Mouse (Mus musculus): ENCODE results near the gene Kif26b. TPM values are rescaled to one million over a fixed set of nuclear protein-coding genes. Genes with fewer than 3 reads are reported as not detected.

The Kif26b gene
- polyA plus RNA-seq, 1 experiment from 2014 or later = 8.7 TPM

- Histone ChIP-seq H3K36me3 (ENCODE audit: control insufficient read depth, insufficient read depth, low read length) (no peaks in the 10 kb centered on the region), H3K27me3 (replicated peaks; ENCODE audit: control insufficient read depth, insufficient read depth, low read length) (no peaks in the 10 kb centered on the region), H3K4me1 (ENCODE audit: control insufficient read depth, insufficient read depth, low read depth, low read length) (peaks cover 5% of the 10 kb centered on the region), H3K9me3 (ENCODE audit: control insufficient read depth, low read length) (no peaks in the 10 kb centered on the region; the same call in 1 of the 2 replicates), H3K27ac (ENCODE audit: low read depth, low read length) (no peak overlapping the region), H3K4me3 (ENCODE audit: low read length) (no peak overlapping the region), H3K4me2 (ENCODE audit: low read length) (no peak overlapping the region), H3K9ac (ENCODE audit: low read depth, low read length) (no peak overlapping the region)
- ATAC-seq = peak; percentile 48
- WGBS = 41% methylated on average over 8 of the region's 8 CpGs
Observed at GRCm38 (mm10) chr1:178609151-178609775, 80.3 kb downstream of the Kif26b start.

DNA sequence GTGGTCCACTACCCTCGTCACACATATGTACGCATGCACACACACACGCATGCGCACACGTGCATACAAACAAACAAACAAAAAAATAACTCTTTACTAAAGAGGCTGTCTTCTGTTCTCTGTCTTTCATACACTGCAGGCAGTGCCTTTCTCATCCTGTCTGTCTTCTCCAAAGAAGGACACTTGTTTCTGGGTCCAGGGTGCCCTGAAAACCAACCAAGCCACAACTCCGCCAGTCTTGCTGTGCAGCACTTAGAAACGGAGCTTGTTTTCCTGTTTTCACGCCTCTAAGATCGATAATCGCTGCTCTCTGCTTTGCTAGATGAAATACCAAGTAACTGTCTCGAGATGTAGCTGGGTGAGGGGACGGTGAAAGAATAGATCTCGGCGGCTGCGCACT lies 82.6 kb downstream of the Kif26b start:
- Histone ChIP-seq H3K9me3 (ENCODE audit: control insufficient read depth, low read length) (no peaks in the 10 kb centered on the region), H3K27ac (ENCODE audit: low read depth, low read length) (no peak overlapping the region), H3K27me3 (replicated peaks; ENCODE audit: control insufficient read depth, insufficient read depth, low read length) (no peaks in the 10 kb centered on the region), H3K36me3 (ENCODE audit: control insufficient read depth, insufficient read depth, low read length) (no peaks in the 10 kb centered on the region), H3K4me1 (ENCODE audit: control insufficient read depth, insufficient read depth, low read depth, low read length) (peaks cover 5% of the 10 kb centered on the region), H3K4me2 (ENCODE audit: low read length) (no peak overlapping the region), H3K9ac (ENCODE audit: low read depth, low read length) (peak overlapping the region; percentile 35; the same call in 1 of the 2 replicates), H3K4me3 (ENCODE audit: low read length) (no peak overlapping the region)
- 81% methylated on average over 15 of the region's 15 CpGs for WGBS
- no peak for ATAC-seq

DNA sequence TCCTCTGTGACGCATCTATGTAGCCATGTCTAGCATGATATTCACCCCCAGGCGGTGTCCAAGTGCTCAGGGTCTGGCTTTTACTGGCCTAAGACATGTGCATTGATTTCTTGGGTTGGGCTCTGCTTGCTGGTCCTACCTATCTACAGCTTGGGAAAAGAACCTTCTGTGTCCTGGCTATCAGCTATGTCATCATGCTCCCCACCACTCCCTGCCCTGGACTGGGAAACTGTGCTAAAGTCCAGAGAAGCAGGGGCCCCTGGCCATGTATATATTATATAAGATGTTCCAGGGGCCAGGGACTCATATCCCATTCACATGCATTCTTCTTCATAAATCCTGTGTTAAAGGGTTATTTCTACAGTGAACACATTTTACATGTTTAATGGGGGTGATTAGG lies 92.4 kb downstream of the Kif26b start:
- no peak overlapping the region for H3K27ac ChIP-seq (ENCODE audit: low read depth, low read length)
- H3K9ac ChIP-seq (ENCODE audit: low read depth, low read length) = no peak overlapping the region
- ATAC-seq = no peak
- H3K9me3 ChIP-seq (ENCODE audit: control insufficient read depth, low read length) = no peaks in the 10 kb centered on the region
- H3K4me3 ChIP-seq (ENCODE audit: low read length) = no peak overlapping the region
- no peak overlapping the region for H3K4me2 ChIP-seq (ENCODE audit: low read length)
- 94% methylated on average over 2 of the region's 2 CpGs for WGBS
- H3K36me3 ChIP-seq (ENCODE audit: control insufficient read depth, insufficient read depth, low read length) = no peaks in the 10 kb centered on the region
- H3K27me3 ChIP-seq (replicated peaks; ENCODE audit: control insufficient read depth, insufficient read depth, low read length) = no peaks in the 10 kb centered on the region
- H3K4me1 ChIP-seq (ENCODE audit: control insufficient read depth, insufficient read depth, low read depth, low read length) = no peaks in the 10 kb centered on the region

GRCm38 (mm10) chr1:178623889-178624288 lies 95.0 kb downstream of the Kif26b start:
- Histone ChIP-seq H3K4me3 (ENCODE audit: low read length) (no peak overlapping the region), H3K9me3 (ENCODE audit: control insufficient read depth, low read length) (no peaks in the 10 kb centered on the region), H3K27me3 (replicated peaks; ENCODE audit: control insufficient read depth, insufficient read depth, low read length) (no peaks in the 10 kb centered on the region), H3K9ac (ENCODE audit: low read depth, low read length) (no peak overlapping the region), H3K36me3 (ENCODE audit: control insufficient read depth, insufficient read depth, low read length) (no peaks in the 10 kb centered on the region), H3K4me2 (ENCODE audit: low read length) (no peak overlapping the region), H3K27ac (ENCODE audit: low read depth, low read length) (no peak overlapping the region), H3K4me1 (ENCODE audit: control insufficient read depth, insufficient read depth, low read depth, low read length) (peaks cover 6% of the 10 kb centered on the region)
- 66% methylated on average over 9 of the region's 9 CpGs for WGBS
- no peak for ATAC-seq

DNA sequence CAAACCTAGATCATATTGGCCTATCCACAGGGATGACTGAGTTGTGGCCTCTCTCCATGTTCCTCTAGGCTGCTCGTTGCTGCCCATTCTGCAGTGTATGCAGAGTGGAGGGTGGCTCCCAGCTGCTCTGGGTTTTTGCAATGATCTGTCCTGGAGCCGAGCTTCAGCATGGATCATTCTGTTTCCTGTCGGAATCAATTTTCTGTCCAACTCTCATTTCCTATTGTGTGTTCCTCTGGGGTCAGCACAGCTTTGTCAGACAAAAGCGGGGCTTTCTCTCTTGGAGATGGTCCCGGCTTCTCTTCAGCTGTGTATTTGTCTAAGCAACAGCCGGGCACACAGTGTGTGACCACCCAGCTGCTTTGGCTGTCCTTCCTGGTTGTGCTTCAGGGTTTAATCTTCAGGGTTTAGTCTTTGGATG lies 98.0 kb downstream of the Kif26b start:
- Histone ChIP-seq H3K9me3 (ENCODE audit: control insufficient read depth, low read length) (no peaks in the 10 kb centered on the region), H3K36me3 (ENCODE audit: control insufficient read depth, insufficient read depth, low read length) (no peaks in the 10 kb centered on the region), H3K4me2 (ENCODE audit: low read length) (no peak overlapping the region), H3K4me1 (ENCODE audit: control insufficient read depth, insufficient read depth, low read depth, low read length) (peaks cover 6% of the 10 kb centered on the region), H3K4me3 (ENCODE audit: low read length) (no peak overlapping the region), H3K27me3 (replicated peaks; ENCODE audit: control insufficient read depth, insufficient read depth, low read length) (no peaks in the 10 kb centered on the region), H3K9ac (ENCODE audit: low read depth, low read length) (no peak overlapping the region), H3K27ac (ENCODE audit: low read depth, low read length) (peak overlapping the region; percentile 52)
- ATAC-seq = peak; percentile 72
- WGBS = 32% methylated on average over 6 of the region's 6 CpGs

GRCm38 (mm10) chr1:178630042-178630441 lies 101.1 kb downstream of the Kif26b start:
- H3K27ac ChIP-seq (ENCODE audit: low read depth, low read length) = no peak overlapping the region
- no peaks in the 10 kb centered on the region for H3K9me3 ChIP-seq (ENCODE audit: control insufficient read depth, low read length)
- no peak overlapping the region for H3K4me2 ChIP-seq (ENCODE audit: low read length)
- 92% methylated on average over 5 of the region's 5 CpGs for WGBS
- H3K27me3 ChIP-seq (replicated peaks; ENCODE audit: control insufficient read depth, insufficient read depth, low read length) = no peaks in the 10 kb centered on the region
- H3K4me3 ChIP-seq (ENCODE audit: low read length) = no peak overlapping the region
- no peaks in the 10 kb centered on the region for H3K36me3 ChIP-seq (ENCODE audit: control insufficient read depth, insufficient read depth, low read length)
- no peak overlapping the region for H3K9ac ChIP-seq (ENCODE audit: low read depth, low read length)
- H3K4me1 ChIP-seq (ENCODE audit: control insufficient read depth, insufficient read depth, low read depth, low read length) = peaks cover 11% of the 10 kb centered on the region
- no peak for ATAC-seq

DNA sequence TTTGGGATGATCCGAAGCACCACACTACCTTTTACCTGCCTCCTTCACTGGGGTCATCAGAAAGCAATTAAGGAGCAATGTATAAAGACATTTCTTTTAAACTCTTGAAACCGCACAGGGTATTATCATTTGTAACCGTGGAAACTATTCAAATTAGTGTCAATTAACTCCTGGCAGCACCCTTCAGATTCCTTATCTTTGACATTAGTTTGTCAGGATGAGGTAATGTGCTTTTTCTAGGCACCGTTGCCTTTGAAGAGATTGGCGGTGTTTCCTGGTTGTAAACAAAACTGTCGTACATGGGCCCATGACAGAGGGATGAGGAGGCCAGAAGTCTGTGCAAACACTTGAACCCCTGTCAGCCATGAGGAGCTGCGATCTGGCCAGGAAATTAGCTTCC lies 102.9 kb downstream of the Kif26b start:
- no peaks in the 10 kb centered on the region for H3K27me3 ChIP-seq (replicated peaks; ENCODE audit: control insufficient read depth, insufficient read depth, low read length)
- H3K4me2 ChIP-seq (ENCODE audit: low read length) = no peak overlapping the region
- ATAC-seq = no peak
- H3K27ac ChIP-seq (ENCODE audit: low read depth, low read length) = no peak overlapping the region
- no peaks in the 10 kb centered on the region for H3K9me3 ChIP-seq (ENCODE audit: control insufficient read depth, low read length)
- peaks cover 9% of the 10 kb centered on the region for H3K4me1 ChIP-seq (ENCODE audit: control insufficient read depth, insufficient read depth, low read depth, low read length)
- H3K36me3 ChIP-seq (ENCODE audit: control insufficient read depth, insufficient read depth, low read length) = no peaks in the 10 kb centered on the region
- H3K4me3 ChIP-seq (ENCODE audit: low read length) = no peak overlapping the region
- WGBS = 49% methylated on average over 7 of the region's 7 CpGs
- H3K9ac ChIP-seq (ENCODE audit: low read depth, low read length) = no peak overlapping the region

DNA sequence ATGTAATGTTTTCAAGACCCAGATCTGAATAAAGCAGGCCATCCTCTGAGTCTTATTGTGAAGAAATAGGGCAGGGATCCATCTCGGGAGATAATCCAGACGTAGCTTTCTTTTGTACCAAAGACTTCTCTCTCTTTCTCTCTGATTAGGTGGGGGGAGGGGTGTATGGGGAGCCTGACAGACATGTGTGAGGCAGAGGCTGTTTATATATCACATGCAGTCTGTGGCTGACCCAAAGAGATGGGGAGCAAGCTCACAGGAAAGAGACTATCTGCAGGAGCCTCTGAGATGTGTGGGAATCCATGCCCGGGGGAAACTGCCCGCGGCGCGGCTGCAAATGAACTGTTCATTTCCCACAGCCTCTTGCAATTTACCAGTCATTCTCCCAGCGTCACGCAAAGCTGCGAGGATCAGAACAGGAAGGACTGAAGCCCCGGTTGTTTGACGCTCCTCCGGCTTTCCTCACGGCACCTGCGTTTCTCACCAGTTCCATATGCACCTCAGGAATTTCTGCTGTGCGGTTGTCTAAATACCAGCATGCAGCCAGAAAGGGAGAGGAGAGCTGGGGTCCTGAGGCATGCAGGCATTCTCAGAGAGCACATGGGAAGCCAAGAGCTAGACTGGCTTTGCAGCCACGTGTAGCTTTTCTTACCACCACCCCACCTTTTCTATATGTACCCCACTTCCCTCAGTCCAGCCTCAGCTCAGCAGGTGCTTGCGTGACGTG lies 105.6 kb downstream of the Kif26b start:
- Histone ChIP-seq H3K4me3 (ENCODE audit: low read length) (no peak overlapping the region), H3K36me3 (ENCODE audit: control insufficient read depth, insufficient read depth, low read length) (no peaks in the 10 kb centered on the region), H3K4me2 (ENCODE audit: low read length) (peak overlapping the region; percentile 8; the same call in 1 of the 2 replicates), H3K27ac (ENCODE audit: low read depth, low read length) (peak overlapping the region; percentile 72; the same call in 1 of the 2 replicates), H3K9me3 (ENCODE audit: control insufficient read depth, low read length) (no peaks in the 10 kb centered on the region), H3K27me3 (replicated peaks; ENCODE audit: control insufficient read depth, insufficient read depth, low read length) (no peaks in the 10 kb centered on the region), H3K9ac (ENCODE audit: low read depth, low read length) (0 out of 2 replicates have a peak overlapping the region, but pooled peaks have one; percentile 7), H3K4me1 (ENCODE audit: control insufficient read depth, insufficient read depth, low read depth, low read length) (peaks cover 10% of the 10 kb centered on the region)
- WGBS = 44% methylated on average over 19 of the region's 19 CpGs
- peak; percentile 24; the same call in 1 of the 2 replicates for ATAC-seq

- H3K4me2 ChIP-seq (ENCODE audit: low read length) = no peak overlapping the region
- H3K27ac ChIP-seq (ENCODE audit: low read depth, low read length) = no peak overlapping the region; the same call in 1 of the 2 replicates
- H3K4me1 ChIP-seq (ENCODE audit: control insufficient read depth, insufficient read depth, low read depth, low read length) = peaks cover 10% of the 10 kb centered on the region
- H3K9me3 ChIP-seq (ENCODE audit: control insufficient read depth, low read length) = no peaks in the 10 kb centered on the region
- H3K36me3 ChIP-seq (ENCODE audit: control insufficient read depth, insufficient read depth, low read length) = no peaks in the 10 kb centered on the region
- H3K27me3 ChIP-seq (replicated peaks; ENCODE audit: control insufficient read depth, insufficient read depth, low read length) = no peaks in the 10 kb centered on the region
- WGBS = 56% methylated on average over 4 of the region's 4 CpGs
- no peak overlapping the region for H3K4me3 ChIP-seq (ENCODE audit: low read length)
- no peak overlapping the region for H3K9ac ChIP-seq (ENCODE audit: low read depth, low read length)
- 0 out of 2 replicates have a peak, but pooled peaks have one; percentile 23 for ATAC-seq
Observed at GRCm38 (mm10) chr1:178635470-178635869, 106.5 kb downstream of the Kif26b start.

Data from hindbrain, embryonic 16.5 days (tissue).